Mouse (Mus musculus): ENCODE results near the gene Mdh1b. TPM values are rescaled to one million over a fixed set of nuclear protein-coding genes. Genes with fewer than 3 reads are reported as not detected.

Mdh1b gene
- polyA plus RNA-seq, 1 experiment: not detected

DNA sequence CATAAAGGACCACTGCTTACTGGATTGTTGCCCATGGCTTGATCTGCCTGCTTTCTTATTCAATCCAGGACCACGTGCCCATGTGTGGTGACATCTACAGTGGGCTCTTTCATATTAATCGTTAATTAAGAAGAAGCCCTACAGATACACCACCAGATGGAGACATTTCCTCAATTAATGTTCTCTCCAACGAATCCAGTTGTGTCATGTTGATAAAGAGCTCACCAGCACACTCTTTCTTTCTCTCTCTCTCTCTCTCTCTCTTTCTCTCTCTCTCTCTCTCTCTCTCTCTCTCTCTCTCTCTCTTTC lies 61.3 kb downstream of the Mdh1b start:
- H3K4me1 ChIP-seq (ENCODE audit: control insufficient read depth, insufficient read depth, low read length): no peaks in the 10 kb centered on the region
- 3% methylated on average over 3 of the region's 3 CpGs for WGBS
- H3K4me3 ChIP-seq (replicated peaks; ENCODE audit: control insufficient read depth, low read depth, low read length): no peak overlapping the region
- TF ChIP-seq CTCF (IDR thresholded peaks at IDR 0.05; ENCODE audit: control insufficient read depth, insufficient read depth, low read length): no peak
- TF ChIP-seq POLR2A (IDR thresholded peaks at IDR 0.05; ENCODE audit: borderline replicate concordance, control insufficient read depth, low read depth, low read length): no peak
- H3K27ac ChIP-seq (ENCODE audit: control insufficient read depth, insufficient read depth, low read depth, low read length, poor library complexity): no peak overlapping the region

DNA sequence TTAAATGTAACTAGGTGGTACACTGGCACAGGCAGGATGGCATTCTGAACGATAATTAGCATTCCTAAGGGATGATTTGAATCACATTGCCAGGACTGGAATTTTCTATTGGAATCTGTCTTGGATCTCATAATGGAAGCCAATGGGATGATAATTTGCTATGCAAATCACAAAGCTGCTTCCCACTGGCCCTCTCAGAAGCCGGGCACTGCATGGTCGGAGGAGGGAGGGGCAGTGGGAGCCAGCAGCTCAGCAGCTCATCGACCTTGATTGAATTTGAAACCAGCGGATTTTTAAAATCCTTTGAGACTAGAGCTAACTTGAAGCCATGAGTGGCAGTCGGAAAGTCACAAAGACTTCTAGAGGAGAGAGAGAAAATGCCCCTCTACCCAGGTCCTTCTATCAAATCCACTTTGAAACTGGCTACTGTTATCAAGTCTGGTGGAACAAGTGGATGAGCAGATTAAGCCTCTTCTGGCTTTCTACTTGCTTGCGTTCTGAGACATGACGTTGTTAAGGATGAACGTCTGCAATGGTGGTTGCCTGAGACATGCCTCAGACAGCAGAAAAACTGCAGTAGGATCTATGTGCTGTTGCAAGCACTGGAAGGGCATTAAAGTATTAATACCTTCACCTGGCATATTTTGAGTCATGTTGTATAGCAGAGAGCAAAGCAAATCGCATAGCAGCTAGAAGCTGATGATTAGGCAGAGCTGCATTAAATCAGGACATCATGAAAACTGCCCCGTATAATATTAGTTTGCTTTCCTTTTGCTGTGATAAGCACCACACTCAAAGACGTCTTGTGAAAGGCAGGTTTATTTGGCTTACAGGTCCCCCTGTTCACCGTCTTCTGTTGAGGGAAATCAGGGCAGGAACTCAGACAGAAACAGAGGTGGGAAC lies 61.9 kb downstream of the Mdh1b start:
- WGBS: 30% methylated on average over 13 of the region's 13 CpGs

GRCm38 (mm10) chr1:63667201-63667948 lies 62.7 kb downstream of the Mdh1b start:
- TF ChIP-seq CTCF (IDR thresholded peaks at IDR 0.05; ENCODE audit: control insufficient read depth, insufficient read depth, low read length) (no peak), POLR2A (IDR thresholded peaks at IDR 0.05; ENCODE audit: borderline replicate concordance, control insufficient read depth, low read depth, low read length) (no peak)
- H3K4me1 ChIP-seq (ENCODE audit: control insufficient read depth, insufficient read depth, low read length): no peaks in the 10 kb centered on the region
- WGBS: 49% methylated on average over 9 of the region's 9 CpGs
- H3K27ac ChIP-seq (ENCODE audit: control insufficient read depth, insufficient read depth, low read depth, low read length, poor library complexity): no peak overlapping the region
- H3K4me3 ChIP-seq (replicated peaks; ENCODE audit: control insufficient read depth, low read depth, low read length): no peak overlapping the region

More for the DNA sequence above, 61.9 kb downstream of the Mdh1b start:
- Histone ChIP-seq H3K4me1 (ENCODE audit: control insufficient read depth, insufficient read depth, low read length) (no peaks in the 10 kb centered on the region), H3K4me3 (replicated peaks; ENCODE audit: control insufficient read depth, low read depth, low read length) (no peak overlapping the region), H3K27ac (ENCODE audit: control insufficient read depth, insufficient read depth, low read depth, low read length, poor library complexity) (no peak overlapping the region)
- TF ChIP-seq CTCF (IDR thresholded peaks at IDR 0.05; ENCODE audit: control insufficient read depth, insufficient read depth, low read length) (no peak), POLR2A (IDR thresholded peaks at IDR 0.05; ENCODE audit: borderline replicate concordance, control insufficient read depth, low read depth, low read length) (no peak)

GRCm38 (mm10) chr1:63666089-63666488 lies 64.0 kb downstream of the Mdh1b start:
- 90% methylated on average over 2 of the region's 2 CpGs for WGBS
- Histone ChIP-seq H3K4me1 (ENCODE audit: control insufficient read depth, insufficient read depth, low read length) (no peaks in the 10 kb centered on the region), H3K4me3 (replicated peaks; ENCODE audit: control insufficient read depth, low read depth, low read length) (no peak overlapping the region), H3K27ac (ENCODE audit: control insufficient read depth, insufficient read depth, low read depth, low read length, poor library complexity) (no peak overlapping the region)
- TF ChIP-seq CTCF (IDR thresholded peaks at IDR 0.05; ENCODE audit: control insufficient read depth, insufficient read depth, low read length) (no peak), POLR2A (IDR thresholded peaks at IDR 0.05; ENCODE audit: borderline replicate concordance, control insufficient read depth, low read depth, low read length) (no peak)

DNA sequence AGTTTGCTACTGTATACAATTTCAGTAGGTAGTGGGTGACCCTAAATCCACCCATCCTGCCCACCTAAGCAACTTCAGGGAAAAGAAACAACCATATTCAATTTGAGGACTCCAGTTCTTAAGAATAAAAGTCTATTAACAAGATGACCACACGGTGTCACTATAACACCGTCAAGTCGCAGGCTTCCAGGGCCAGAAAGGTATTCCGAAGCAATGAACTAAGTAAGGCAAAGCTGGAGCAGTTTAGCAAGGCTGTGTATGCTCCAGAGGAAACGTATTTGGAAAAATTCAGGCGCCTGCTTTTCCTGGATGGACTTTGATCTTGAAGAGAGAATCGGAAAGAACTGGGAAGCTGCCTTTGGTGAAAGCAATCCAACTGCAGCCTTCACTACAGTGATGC lies 70.5 kb downstream of the Mdh1b start:
- WGBS: 4% methylated on average over 7 of the region's 7 CpGs
- Histone ChIP-seq H3K4me1 (ENCODE audit: control insufficient read depth, insufficient read depth, low read length) (no peaks in the 10 kb centered on the region), H3K4me3 (replicated peaks; ENCODE audit: control insufficient read depth, low read depth, low read length) (no peak overlapping the region), H3K27ac (ENCODE audit: control insufficient read depth, insufficient read depth, low read depth, low read length, poor library complexity) (no peak overlapping the region)
- TF ChIP-seq CTCF (IDR thresholded peaks at IDR 0.05; ENCODE audit: control insufficient read depth, insufficient read depth, low read length) (no peak; the same call in 1 of the 2 replicates), POLR2A (IDR thresholded peaks at IDR 0.05; ENCODE audit: borderline replicate concordance, control insufficient read depth, low read depth, low read length) (no peak)

GRCm38 (mm10) chr1:63658016-63658415 lies 72.1 kb downstream of the Mdh1b start:
- TF ChIP-seq CTCF (IDR thresholded peaks at IDR 0.05; ENCODE audit: control insufficient read depth, insufficient read depth, low read length) (no peak), POLR2A (IDR thresholded peaks at IDR 0.05; ENCODE audit: borderline replicate concordance, control insufficient read depth, low read depth, low read length) (no peak)
- Histone ChIP-seq H3K4me3 (replicated peaks; ENCODE audit: control insufficient read depth, low read depth, low read length) (no peak overlapping the region), H3K4me1 (ENCODE audit: control insufficient read depth, insufficient read depth, low read length) (no peaks in the 10 kb centered on the region), H3K27ac (ENCODE audit: control insufficient read depth, insufficient read depth, low read depth, low read length, poor library complexity) (no peak overlapping the region)
- whole genome bisulfite sequencing: 11% methylated on average over 6 of the region's 6 CpGs

Other genes starting within 250 kb of the Mdh1b start
- gene Gm39653, start 114.3 kb downstream of the Mdh1b start, polyA plus RNA-seq (2011; ENCODE audit: insufficient read depth, insufficient read length, low replicate concordance, missing spikeins): not detected in 2 replicates
- gene Dytn, start 43.4 kb downstream of the Mdh1b start, polyA plus RNA-seq (2011; ENCODE audit: insufficient read depth, insufficient read length, low replicate concordance, missing spikeins): not detected in 2 replicates
- gene Fastkd2, start 296 bp upstream of the Mdh1b start, polyA plus RNA-seq (2011; ENCODE audit: insufficient read depth, insufficient read length, low replicate concordance, missing spikeins): 16.2 and 25.6 TPM in 2 replicates
- not detected in 2 replicates for gene 4933402D24Rik, start 38.9 kb upstream of the Mdh1b start, polyA plus RNA-seq (2011; ENCODE audit: insufficient read depth, insufficient read length, low replicate concordance, missing spikeins)